Mouse (Mus musculus): ENCODE measurements around the gene C8a. TPM values are rescaled to one million over a fixed set of nuclear protein-coding genes. Genes with fewer than 3 reads are reported as not detected.

The C8a gene
- not detected in 2 replicates for polyA plus RNA-seq (2012; rRNA removed)

GRCm38 (mm10) chr4:104876323-104876722 lies at the start of gene C8a:
C8a (minus strand) TSS chr4:104876398.

GRCm38 (mm10) chr4:104913291-104914129 lies 37.3 kb upstream of the C8a start, which contains the start of gene Fyb2:
Fyb2 (plus strand) TSS chr4:104913456.

GRCm38 (mm10) chr4:104857029-104857428 lies 19.2 kb downstream of the C8a start, which contains the start of gene Gm17662:
Gm17662 (plus strand) TSS chr4:104857329.

GRCm38 (mm10) chr4:104766065-104766464 lies 110.1 kb downstream of the C8a start, which contains the start of gene C8b:
C8b (plus strand) TSS chr4:104766317.

Other genes starting within 250 kb of the C8a start
- gene C8b, start 110.1 kb downstream of the C8a start, polyA plus RNA-seq (2012; rRNA removed) = not detected in 2 replicates
- gene Gm17662, start 19.1 kb downstream of the C8a start, polyA plus RNA-seq (2012; rRNA removed) = not detected in 2 replicates
- gene Fyb2, start 37.1 kb upstream of the C8a start, polyA plus RNA-seq (2012; rRNA removed) = 0.60 and 0.64 TPM in 2 replicates
- gene Prkaa2, start 233.5 kb upstream of the C8a start, polyA plus RNA-seq (2012; rRNA removed) = 9.3 and 10.7 TPM in 2 replicates

All from colon, adult 2 months (tissue).